Mouse (Mus musculus): ENCODE results near the gene Dnaja4. TPM values are rescaled to one million over a fixed set of nuclear protein-coding genes. Genes with fewer than 3 reads are reported as not detected.
"Not testable (repeated sequence)": the region's sequence is repeated elsewhere in the genome, so short reads cannot be mapped to it uniquely, and the experiment has no call there.

Dnaja4 gene
- 10 to 100 TPM; 39.8 to 61.1 (median 47.2) TPM for total RNA-seq (2022)

DNA sequence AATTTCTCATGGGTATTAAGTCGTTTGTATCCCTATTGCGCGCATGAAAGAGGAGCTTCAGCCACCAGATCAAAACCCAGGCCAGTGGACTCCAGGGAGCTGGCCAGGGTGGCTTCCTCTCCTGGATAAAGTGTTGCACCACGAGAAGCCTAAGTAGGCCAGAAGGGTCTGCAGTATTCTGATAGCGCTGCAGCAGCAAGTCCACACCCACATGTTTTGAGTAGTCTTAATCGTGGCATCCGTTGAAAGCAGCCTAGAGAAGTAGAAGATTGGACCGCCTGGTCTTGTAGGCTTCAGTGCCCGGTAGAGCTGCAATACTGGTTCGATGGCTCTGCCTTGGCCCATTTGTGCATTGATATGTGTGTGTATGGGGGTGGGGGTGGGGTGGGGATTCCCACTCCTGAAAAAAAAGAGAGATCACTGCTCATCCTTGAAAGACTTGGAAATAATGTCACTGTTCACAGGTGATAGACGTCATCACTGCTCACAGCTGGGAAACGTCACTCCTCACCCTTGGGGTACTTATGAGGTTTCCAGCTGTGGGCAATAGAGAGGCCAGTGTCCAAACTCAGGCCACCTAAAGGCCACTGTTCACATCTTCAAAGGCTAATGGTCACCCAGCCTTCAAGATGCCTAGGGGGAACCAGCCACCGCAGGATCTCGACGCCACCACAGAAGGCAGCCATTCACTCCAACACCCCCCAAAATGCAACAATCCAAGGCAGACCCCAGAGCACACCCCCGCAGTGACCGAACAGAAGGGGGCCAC is at the start of gene Dnaja4:
Dnaja4 (plus strand) TSS at position 556 of the 769 bp plus-strand sequence.
- no peak for DNase-seq (ENCODE audit: low spot score in 2 of 2)

DNA sequence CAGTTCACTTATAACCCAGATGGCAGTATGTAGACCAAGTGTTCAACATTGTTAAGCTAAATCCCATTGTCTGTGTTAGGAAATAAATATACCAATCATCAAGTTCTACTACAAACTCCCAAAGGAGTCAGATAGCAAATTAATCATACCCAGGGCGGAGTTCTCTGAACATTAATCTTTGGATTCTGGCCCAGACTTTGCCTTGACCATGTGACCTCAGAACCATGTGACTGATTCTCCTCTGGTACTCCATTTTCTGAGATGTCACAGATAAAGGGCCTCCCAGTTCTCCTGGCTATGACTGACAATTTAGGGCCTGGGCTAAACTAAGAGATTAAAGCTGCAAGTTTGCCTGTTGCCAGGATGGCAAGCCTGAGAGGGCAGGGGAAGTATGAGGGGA is 49.3 kb upstream of the Dnaja4 start:
- DNase-seq (ENCODE audit: low spot score in 2 of 2) = no peak

GRCm38 (mm10) chr9:54652778-54653177 is 45.9 kb upstream of the Dnaja4 start:
- no peak for DNase-seq (ENCODE audit: low spot score in 2 of 2)

DNA sequence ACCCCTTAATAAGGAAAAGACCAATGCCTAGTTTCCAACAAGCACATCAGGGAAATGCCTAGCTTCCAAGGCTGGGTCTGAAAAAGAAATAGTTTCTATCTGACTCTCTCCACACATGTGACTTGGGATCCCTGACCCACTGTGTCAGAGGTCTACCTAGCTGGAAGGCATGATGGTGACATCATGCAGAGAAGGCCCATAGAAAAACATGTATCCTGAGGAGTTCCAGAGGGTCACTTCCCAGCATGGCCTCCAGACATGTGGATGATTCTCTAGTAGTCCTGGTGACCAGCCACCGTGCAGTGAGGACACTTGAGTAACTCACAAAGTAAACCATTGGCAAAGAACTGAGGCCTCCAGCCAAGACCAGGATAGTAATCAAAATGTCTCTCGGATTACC is 42.8 kb upstream of the Dnaja4 start:
- DNase-seq (ENCODE audit: low spot score in 2 of 2) = no peak

DNA sequence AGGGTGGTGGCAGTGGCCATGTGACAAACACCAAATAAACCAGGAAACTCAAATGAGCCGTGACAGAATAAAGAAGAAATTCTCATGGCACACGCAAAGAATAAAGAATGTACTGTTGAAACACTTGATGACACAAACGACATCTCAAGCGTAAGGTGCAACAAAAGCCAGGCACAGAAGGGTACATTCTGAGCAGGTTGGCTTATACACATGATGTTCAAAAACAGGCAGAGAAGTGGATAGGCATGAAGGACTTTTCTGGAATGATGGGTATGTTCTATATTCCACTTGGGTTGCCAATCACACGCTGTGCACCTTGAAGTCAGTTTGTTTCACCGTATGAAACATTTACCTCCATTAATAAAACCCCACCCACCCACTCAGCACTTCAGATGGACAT is 42.3 kb upstream of the Dnaja4 start:
- DNase-seq (ENCODE audit: low spot score in 2 of 2) = no peak

DNA sequence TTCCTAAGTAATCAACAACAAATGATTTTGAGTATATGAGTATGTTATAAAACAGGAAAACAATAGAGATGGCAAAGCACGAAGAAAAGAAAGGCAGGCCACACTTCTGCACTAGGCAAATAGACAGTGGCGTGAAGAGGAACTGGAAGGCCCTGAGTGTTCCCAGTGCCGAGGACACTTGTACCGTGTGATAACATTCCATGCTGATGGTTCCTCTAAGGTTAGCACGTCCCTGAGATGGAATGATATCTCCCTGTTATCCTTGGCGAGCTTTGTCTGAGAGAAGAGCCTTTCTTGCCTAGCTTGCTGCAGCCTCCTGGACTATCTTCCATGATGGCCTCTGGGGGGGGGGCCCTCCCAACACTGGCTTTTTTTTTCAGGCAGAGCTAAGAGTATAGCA is 39.9 kb upstream of the Dnaja4 start:
- DNase-seq (ENCODE audit: low spot score in 2 of 2) = no peak

- DNase-seq (ENCODE audit: low spot score in 2 of 2) = peak; percentile 26 to 46
Observed at GRCm38 (mm10) chr9:54661605-54662377, 36.9 kb upstream of the Dnaja4 start, which contains the start of gene Acsbg1. TSS of gene Acsbg1 (minus strand) at chr9:54661870.

DNA sequence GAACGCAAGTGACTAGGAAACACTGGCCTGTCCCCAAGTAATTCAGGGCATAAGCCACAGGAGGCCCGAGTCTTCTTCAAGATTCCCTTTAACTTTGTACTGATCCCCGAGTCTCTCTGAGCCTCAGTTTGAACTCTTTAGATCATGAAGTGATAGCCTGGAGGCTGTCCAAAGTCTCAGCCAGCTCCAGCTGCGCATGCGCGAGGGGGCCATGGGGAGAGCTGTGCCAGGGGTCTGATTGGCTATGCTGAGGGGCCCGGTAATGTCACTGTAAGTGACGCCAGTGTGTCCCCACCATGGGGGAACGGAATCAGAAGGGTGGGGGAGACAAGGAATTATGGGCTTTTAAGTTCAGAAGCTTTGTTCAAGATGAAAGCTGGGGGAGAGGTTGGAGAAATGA is 34.3 kb upstream of the Dnaja4 start:
- peak in 1 of 2 experiments; percentile 22 for DNase-seq (ENCODE audit: low spot score in 2 of 2)

DNA sequence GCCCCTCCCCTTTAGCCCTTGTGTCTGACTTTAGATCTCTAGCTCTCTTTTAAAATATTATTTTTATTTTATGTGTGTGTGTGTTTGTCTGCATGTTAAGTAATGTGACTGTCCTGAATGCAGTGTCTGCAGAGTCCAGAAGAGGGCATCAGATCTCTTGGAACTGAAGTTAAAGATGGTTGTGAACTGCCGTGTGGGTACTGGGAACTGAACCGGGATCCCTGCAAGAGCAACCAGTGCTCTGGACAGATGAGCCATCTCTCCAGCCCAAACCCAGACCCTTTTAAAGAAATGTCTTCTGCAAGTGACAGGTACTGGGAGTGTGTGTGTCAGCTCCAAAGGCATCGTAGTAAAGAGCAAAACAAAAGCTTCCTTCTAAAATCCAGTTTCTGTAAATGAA is 32.6 kb upstream of the Dnaja4 start:
- no peak for DNase-seq (ENCODE audit: low spot score in 2 of 2)

GRCm38 (mm10) chr9:54668455-54668854 is 30.2 kb upstream of the Dnaja4 start:
- DNase-seq (ENCODE audit: low spot score in 2 of 2) = peak; percentile 65 to 69

DNA sequence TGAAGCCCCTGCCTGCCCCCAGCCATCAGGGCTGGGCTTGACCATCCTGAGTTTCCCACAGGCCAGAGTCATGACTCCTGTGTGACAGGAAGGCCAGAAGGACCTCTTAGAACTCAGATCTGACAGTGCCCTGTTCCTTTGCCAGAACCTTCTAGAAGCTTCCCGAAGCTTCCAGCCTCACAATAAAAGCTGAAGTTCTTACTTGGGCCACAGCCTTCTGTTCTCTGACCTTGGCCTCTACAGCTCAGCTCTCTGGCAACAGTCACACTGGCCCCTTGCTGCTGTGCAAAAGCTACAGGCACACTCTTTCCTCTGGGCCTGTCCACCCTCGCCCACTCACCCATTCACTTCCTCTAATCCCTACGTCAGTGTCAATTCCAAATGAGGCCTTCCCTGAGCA is 26.7 kb upstream of the Dnaja4 start:
- no peak for DNase-seq (ENCODE audit: low spot score in 2 of 2)

GRCm38 (mm10) chr9:54673887-54674286 is 24.8 kb upstream of the Dnaja4 start:
- no peak for DNase-seq (ENCODE audit: low spot score in 2 of 2)

DNA sequence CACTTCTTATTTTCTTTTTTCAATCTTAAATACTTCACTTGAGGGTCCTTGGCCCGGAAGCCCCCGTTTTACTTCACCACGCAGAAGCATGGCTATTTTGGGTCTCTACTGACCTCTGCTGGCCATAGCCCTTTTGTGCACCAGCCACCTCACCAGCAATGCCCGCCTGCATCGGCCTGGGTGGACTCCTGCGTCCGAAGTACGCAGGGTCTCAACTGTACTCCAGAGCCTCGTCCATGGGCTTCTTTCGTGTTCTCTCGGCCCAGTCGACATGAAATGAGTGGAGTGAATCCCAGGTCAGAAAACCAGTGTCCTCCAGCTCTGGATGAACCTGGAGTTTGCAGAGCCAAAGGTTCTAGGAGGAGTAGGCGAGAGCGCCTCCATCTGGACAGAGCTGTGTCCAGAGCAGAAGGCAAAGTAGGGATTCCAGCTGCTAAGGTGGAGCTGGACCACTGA is 22.1 kb upstream of the Dnaja4 start:
- peak in 1 of 2 experiments; percentile 81 for DNase-seq (ENCODE audit: low spot score in 2 of 2)

DNA sequence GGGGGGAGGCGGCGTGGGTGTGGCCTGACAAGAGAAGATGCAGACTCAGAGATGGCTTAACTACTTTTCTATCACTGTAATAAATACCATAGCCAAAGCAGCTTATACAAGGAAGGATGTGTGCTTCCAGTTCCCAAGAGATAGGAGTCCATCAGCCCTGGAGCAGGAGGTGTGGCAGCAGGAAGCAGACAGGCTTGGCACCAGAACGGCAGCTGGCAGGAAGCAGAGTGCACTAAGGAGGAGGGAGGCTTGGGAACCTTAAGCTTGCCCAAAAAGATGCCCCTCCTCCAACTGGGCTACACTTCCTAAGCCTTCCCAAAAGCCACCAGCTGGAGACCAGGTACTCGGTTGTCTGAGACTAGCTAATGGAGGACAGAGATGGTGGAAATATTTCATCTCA is 15.8 kb upstream of the Dnaja4 start:
- DNase-seq (ENCODE audit: low spot score in 2 of 2) = no peak

- DNase-seq (ENCODE audit: low spot score in 2 of 2) = no peak
Observed at GRCm38 (mm10) chr9:54683814-54684605, 14.7 kb upstream of the Dnaja4 start.

DNA sequence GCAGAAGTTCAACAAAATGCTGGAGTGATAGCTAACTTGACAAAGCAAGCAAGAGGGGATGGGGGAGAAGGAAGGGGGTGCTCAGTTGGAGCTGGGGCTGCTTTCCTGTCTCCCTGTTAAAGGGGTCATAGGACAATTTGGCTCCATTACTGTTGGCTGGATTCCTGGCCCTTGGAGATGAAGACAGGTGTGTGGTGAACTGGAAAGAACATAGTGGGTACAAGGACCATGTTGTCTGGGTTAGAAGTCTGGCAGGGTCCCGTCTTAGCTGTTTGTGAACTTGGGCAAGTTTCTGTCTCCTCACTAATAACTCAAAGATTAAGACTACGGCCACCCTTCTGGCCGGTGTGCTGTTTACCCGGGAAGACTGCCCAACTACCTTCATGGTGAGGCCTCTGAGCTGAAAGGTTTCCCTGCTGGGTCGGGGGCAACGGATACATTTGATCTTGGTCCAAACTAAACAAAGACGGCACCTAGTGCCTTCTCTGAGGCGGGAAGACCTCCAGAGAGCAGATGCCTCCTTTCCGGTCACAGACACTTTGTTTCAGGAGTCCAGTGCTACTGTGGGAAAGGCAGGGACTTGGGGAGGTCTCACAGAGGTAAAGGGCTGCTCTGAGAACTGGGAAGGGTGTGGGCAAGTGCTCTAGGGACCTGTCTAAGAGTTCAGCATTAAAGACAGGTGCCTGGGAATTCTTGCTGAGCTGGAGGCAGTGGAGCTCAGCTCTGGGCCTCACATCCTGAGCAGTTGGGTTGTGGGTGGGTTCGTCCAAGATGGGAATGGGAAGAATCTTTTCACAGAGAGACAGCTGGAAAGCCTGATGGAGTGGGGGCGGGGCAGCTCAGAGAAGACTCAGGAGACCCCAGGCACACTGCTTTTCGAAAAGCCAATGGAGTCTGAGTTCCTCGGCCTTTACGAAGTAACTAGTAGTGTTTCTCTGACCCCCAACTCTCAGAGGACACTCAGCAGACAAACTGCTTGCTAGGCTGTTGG is 11.1 kb upstream of the Dnaja4 start:
- DNase-seq (ENCODE audit: low spot score in 2 of 2) = peak; percentile 53 to 60

DNA sequence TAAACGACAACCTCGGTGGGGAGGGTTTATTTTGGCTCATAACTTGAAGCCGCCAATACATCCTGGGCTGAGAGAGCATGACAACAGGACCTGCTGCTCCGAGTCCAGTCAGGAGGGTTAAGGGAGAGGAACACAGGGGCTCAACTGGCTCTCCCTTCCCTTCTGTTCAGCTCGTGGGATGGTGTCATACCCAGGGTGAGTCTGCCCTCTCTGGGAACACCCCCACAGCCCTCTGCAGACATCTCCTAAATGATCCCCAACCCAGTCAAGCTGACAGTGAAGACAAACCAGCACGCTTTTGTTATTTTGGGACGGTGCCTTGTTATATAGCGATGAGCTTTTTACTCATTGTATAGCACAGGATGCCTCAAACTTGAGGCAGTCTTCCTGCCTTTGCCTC is 9.2 kb upstream of the Dnaja4 start:
- no peak for DNase-seq (ENCODE audit: low spot score in 2 of 2)

DNA sequence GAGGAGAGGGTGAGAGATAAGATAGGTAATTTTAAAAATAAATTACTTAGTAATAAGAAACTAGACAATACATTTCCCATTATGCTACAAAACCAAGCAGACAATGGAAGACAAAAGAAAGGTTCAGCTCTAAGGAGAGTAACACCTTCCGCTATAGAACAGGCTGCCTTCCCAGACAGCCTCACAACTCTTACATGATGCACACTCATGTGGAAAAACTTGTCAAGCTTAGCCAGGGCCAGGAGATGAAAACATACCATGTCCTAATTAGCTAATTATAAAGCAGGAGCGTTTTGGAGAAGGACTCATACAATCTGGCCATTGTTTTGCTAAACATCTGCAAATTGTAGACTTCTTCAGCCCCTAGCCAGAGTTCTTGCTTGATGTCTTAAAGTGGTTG is 8.0 kb upstream of the Dnaja4 start:
- DNase-seq (ENCODE audit: low spot score in 2 of 2) = not testable (repeated sequence)

- DNase-seq (ENCODE audit: low spot score in 2 of 2) = not testable (repeated sequence)
Observed at GRCm38 (mm10) chr9:54691241-54691805, 7.3 kb upstream of the Dnaja4 start.

- no peak for DNase-seq (ENCODE audit: low spot score in 2 of 2)
Observed at GRCm38 (mm10) chr9:54699087-54699344, 343 bp downstream of the Dnaja4 start.
